Mouse (Mus musculus): ENCODE data around the gene Map2k2. TPM values are rescaled to one million over a fixed set of nuclear protein-coding genes. Genes with fewer than 3 reads are reported as not detected.
"Not testable (repeated sequence)": the region's sequence is repeated elsewhere in the genome, so short reads cannot be mapped to it uniquely, and the experiment has no call there.

Gene Map2k2
- polyA plus RNA-seq, 1 experiment from 2014 or later, result 213 TPM

DNA sequence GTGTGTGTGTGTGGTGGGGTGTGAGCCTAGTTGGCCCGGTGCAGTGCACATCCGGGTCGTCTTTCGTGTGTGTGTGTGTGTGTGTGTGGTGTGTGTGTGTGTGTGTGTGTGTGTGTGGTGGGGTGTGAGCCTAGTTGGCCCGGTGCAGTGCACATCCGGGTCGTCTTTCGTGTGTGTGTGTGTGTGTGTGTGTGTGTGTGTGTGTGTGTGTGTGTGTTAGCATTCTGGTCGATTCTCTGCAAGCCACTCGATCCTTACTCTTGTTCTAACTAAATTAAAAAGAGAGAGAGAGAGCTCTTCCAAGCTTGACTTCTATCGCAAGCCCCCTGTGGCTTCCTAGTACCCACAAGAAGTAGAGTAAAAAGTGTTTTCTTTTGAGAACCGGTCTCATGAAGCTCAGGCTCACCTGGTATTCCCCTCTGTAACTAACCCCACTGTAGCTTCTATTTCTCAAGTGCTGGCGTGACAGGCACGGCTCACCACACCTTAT is 63.7 kb downstream of the Map2k2 start:
- Histone ChIP-seq H3K9ac (0 out of 2 replicates have a peak overlapping the region, but pooled peaks have one; percentile 1), H3K36me3 (peaks cover 10% of the 10 kb centered on the region), H3K4me1 (peaks cover 38% of the 10 kb centered on the region), H3K27ac (peak overlapping the region; percentile 39; the same call in 1 of the 2 replicates), H3K4me2 (peak overlapping the region; percentile 92)
- not testable (repeated sequence) for H3K4me3 ChIP-seq; ATAC-seq (ENCODE audit: insufficient number of reproducible peaks, insufficient read depth, low FRiP score, low TSS enrichment, low read depth); H3K27me3 ChIP-seq; H3K9me3 ChIP-seq
- WGBS, result 26% methylated on average over 10 of the region's 14 CpGs

DNA sequence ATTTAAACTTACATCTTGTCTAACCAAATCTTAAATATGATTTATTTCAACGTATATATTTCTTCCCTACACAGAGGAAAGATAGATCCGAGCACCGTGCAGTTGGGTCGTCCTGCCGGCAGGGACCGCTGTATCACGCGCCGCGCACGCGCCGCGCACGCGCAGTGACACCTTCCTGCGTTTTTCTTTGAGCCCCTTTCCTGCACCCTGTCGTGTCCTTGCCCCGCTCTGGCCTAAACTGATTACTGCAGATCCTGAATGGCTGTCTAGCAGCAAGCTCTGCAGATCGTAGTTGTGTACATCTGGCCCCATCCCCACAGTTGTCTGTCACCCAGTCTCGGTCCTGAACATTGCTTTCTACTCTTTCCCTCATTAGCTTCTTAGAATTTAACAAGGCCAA is 67.4 kb downstream of the Map2k2 start:
- H3K27me3 ChIP-seq, result no peaks in the 10 kb centered on the region
- ATAC-seq (ENCODE audit: insufficient number of reproducible peaks, insufficient read depth, low FRiP score, low TSS enrichment, low read depth), result no peak
- H3K9me3 ChIP-seq, result no peaks in the 10 kb centered on the region
- peaks cover 45% of the 10 kb centered on the region for H3K4me1 ChIP-seq
- H3K27ac ChIP-seq, result peak overlapping the region; percentile 92
- H3K36me3 ChIP-seq, result peaks cover 9% of the 10 kb centered on the region
- peak overlapping the region; percentile 62 for H3K9ac ChIP-seq
- H3K4me2 ChIP-seq, result peak overlapping the region; percentile 96
- H3K4me3 ChIP-seq, result 0 out of 2 replicates have a peak overlapping the region, but pooled peaks have one; percentile 21
- WGBS, result 6% methylated on average over 21 of the region's 21 CpGs

DNA sequence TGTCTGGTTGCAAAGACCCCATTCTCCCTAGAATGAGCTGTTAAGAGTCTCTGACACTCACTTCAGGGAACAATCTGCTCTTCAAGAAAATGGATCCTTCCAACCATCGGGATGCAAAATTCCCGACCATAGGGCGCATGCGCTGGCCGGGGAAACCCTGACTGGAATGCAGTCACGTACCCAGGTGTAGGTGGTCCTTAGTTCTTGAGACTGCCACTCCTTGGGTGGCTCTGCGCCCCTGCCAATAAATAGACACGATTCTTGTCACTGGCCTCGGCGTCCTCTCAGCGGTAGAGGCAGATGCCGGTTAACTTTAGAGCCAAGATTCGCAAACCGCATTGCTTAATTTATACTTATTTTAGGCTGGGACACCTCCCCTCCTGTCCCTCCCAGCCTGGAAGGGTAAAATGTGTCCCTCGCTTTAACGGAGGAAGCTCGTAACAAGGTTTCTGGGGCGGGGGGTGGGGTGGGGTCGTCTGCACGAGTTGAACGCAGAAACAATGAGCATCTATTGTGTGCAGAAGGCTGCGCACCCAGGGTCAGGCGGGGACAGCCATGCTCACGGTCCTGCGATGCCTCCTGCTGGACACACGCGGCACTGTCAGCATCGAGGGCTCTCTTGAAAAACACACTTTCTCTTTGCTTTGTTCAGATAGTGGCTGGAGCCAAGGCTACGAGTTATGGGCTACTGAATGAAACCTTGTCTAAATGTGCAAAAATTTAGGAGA is 69.1 kb downstream of the Map2k2 start:
- WGBS, result under 1% methylated on average over 29 of the region's 29 CpGs
- Histone ChIP-seq H3K9me3 (no peaks in the 10 kb centered on the region), H3K4me1 (peaks cover 55% of the 10 kb centered on the region), H3K9ac (peak overlapping the region; percentile 72), H3K36me3 (peaks cover 26% of the 10 kb centered on the region), H3K4me2 (peak overlapping the region; percentile 96), H3K4me3 (peak overlapping the region; percentile 45), H3K27ac (peak overlapping the region; percentile 92), H3K27me3 (no peaks in the 10 kb centered on the region)
- ATAC-seq (ENCODE audit: insufficient number of reproducible peaks, insufficient read depth, low FRiP score, low TSS enrichment, low read depth), result peak; percentile 39; the same call in 1 of the 2 replicates

DNA sequence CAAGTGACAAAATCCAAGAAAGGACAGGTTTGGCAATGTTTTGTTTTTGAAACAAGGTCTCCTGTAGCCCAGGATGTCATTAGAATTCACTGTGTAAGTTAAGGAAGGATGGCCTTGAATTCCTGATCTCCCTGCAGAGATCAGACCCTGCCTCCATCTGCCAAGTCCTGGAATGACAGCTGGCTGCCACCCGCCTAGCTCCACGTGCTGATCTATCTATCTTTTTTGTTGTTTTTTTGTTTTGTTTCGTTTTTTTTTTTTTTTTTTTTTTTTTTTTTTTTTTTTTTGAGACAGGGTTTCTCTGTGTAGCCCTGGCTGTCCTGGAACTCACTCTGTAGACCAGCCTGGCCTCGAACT is 69.6 kb downstream of the Map2k2 start:
- ATAC-seq (ENCODE audit: insufficient number of reproducible peaks, insufficient read depth, low FRiP score, low TSS enrichment, low read depth); H3K27me3 ChIP-seq; H3K9me3 ChIP-seq; H3K9ac ChIP-seq: not testable (repeated sequence)
- Histone ChIP-seq H3K27ac (peak overlapping the region; percentile 92), H3K4me1 (peaks cover 60% of the 10 kb centered on the region), H3K4me2 (peak overlapping the region; percentile 96), H3K36me3 (peaks cover 31% of the 10 kb centered on the region), H3K4me3 (peak overlapping the region; percentile 45)
- WGBS, result 11% methylated on average over 4 of the region's 4 CpGs

DNA sequence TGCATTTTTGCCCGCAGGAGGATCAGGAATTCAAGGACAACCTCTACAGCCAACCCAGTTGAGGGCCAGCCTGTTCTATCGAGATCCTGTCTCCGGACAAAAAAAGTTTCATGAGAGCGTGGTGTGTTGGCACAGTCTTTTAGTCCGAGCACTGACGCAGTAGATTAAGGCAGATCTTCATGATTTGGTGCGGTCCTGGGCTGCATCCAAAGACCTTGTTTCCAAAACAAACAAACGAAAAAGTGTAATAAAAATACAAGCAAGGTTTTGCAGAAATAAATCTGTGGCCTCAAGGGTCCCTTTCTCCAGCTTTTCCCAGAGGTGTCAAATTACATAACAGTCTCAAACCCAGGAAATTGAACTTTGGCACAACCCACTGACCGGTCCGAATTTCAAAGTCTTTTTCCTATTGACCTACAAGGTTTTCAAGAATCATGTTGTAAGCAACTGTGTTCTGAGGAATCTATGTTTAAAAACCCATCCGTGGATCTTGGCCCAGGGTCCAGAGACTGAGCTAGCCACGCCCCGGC is 70.3 kb downstream of the Map2k2 start:
- Histone ChIP-seq H3K9me3 (no peaks in the 10 kb centered on the region), H3K4me1 (peaks cover 65% of the 10 kb centered on the region), H3K4me3 (peak overlapping the region; percentile 96), H3K27ac (peak overlapping the region; percentile 92), H3K9ac (peak overlapping the region; percentile 33; the same call in 1 of the 2 replicates), H3K36me3 (peaks cover 38% of the 10 kb centered on the region), H3K27me3 (no peaks in the 10 kb centered on the region), H3K4me2 (peak overlapping the region; percentile 96)
- 2% methylated on average over 13 of the region's 13 CpGs for WGBS
- ATAC-seq (ENCODE audit: insufficient number of reproducible peaks, insufficient read depth, low FRiP score, low TSS enrichment, low read depth), result no peak

DNA sequence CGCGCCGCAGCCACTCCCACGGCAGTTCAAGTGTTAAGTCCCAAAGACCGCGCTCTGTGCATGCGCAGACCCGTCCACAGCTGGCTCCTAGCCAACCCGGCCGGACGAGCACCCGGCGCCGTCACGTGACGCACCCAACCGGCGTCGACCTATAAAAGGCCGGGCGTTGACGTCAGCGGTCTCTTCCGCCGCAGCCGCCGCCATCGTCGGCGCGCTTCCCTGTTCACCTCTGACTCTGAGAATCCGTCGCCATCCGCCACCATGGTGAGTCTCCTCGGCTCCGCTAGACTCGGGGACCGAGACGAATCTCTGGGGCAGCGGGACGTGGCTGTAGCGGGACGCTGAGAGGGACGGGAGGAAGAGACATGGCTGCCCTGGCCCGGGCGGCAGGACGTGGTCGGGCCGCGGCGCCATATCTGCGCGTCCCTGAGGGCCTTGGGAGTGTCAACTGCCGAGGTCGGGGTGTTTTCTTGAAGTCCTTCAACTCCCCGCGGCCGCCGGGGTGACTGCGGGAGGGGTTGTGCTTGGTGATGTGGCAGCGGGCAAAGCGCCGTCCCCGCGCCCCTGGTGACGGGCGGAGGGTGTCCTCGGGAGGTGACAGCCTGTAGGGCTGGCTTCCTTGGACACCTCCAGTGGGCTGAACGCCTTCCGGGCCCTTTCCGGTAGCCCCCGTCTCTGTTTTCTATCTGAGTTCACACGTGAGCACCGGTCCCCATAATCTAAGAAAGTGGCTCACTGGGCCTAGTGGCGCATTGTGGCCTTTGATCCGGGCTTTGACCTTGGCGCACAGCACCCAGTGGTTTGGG is 71.0 kb downstream of the Map2k2 start, which contains the start of gene Eef2:
Gene Eef2 (plus strand): TSS at position 166 of the 806 bp plus-strand sequence.
- H3K27ac ChIP-seq, result peak within 1 kb of the TSS; percentile 92
- peaks cover 44% of the 10 kb centered on the region for H3K36me3 ChIP-seq
- H3K27me3 ChIP-seq, result no peaks in the 10 kb centered on the region
- H3K4me2 ChIP-seq, result peak within 1 kb of the TSS; percentile 96
- peak; percentile 80 for ATAC-seq (ENCODE audit: insufficient number of reproducible peaks, insufficient read depth, low FRiP score, low TSS enrichment, low read depth)
- under 1% methylated on average over 77 of the region's 77 CpGs for WGBS
- peaks cover 68% of the 10 kb centered on the region for H3K4me1 ChIP-seq
- H3K9me3 ChIP-seq, result no peaks in the 10 kb centered on the region
- H3K9ac ChIP-seq, result peak within 1 kb of the TSS; percentile 99
- H3K4me3 ChIP-seq, result peak within 1 kb of the TSS; percentile 96

DNA sequence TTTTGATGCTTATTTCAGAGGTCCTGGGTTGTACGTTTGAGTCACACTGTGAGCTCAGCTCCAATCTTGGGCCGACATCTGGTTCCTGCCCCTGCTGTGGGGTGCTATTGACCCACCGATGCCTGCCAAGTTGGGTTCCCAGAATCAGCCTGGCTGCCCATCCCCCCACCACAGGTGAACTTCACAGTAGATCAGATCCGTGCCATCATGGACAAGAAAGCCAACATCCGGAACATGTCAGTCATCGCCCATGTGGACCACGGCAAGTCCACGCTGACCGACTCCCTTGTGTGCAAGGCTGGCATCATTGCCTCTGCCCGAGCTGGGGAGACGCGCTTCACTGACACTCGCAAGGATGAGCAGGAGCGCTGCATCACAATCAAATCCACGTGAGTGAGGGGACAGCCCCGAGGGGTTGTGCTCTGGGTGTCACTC is 71.8 kb downstream of the Map2k2 start:
- peak overlapping the region; percentile 96 for H3K4me3 ChIP-seq
- WGBS, result 16% methylated on average over 16 of the region's 16 CpGs
- peaks cover 53% of the 10 kb centered on the region for H3K36me3 ChIP-seq
- peaks cover 68% of the 10 kb centered on the region for H3K4me1 ChIP-seq
- peak overlapping the region; percentile 99 for H3K9ac ChIP-seq
- ATAC-seq (ENCODE audit: insufficient number of reproducible peaks, insufficient read depth, low FRiP score, low TSS enrichment, low read depth), result no peak
- no peaks in the 10 kb centered on the region for H3K9me3 ChIP-seq
- peak overlapping the region; percentile 92 for H3K27ac ChIP-seq
- peak overlapping the region; percentile 96 for H3K4me2 ChIP-seq
- no peaks in the 10 kb centered on the region for H3K27me3 ChIP-seq

DNA sequence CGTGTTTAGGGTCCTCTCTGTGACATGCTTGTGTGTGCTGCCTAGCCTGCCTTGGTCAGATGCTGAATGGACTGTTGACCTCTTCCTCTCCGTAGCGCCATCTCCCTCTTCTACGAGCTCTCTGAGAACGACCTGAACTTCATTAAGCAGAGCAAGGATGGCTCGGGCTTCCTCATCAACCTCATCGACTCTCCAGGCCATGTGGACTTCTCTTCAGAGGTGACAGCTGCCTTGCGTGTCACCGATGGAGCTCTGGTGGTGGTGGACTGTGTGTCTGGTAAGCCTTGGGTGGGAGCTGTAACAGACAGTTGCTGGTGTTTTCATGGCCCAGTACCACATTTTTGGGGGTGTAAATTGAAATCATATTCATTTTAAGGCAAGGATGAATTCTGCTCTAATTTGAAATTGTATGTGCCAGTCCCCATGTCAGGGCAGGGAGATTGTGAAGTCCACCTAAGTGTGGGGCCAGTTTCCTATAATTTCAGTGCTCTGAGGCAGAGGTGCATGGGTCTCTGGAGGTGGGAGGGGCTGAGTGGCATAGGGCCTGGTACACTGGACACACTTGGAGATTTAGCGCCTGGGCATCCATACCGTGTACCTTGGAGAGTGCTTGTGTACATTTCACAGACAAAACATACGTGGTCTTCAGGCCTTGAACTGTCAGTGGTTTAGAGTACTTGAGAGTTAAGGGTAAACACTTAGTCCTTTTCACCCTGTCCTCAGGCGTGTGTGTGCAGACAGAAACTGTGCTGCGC is 72.4 kb downstream of the Map2k2 start:
- H3K27ac ChIP-seq, result peak overlapping the region; percentile 44
- peak overlapping the region; percentile 96 for H3K4me2 ChIP-seq
- 71% methylated on average over 14 of the region's 14 CpGs for WGBS
- no peak for ATAC-seq (ENCODE audit: insufficient number of reproducible peaks, insufficient read depth, low FRiP score, low TSS enrichment, low read depth)
- peak overlapping the region; percentile 99 for H3K9ac ChIP-seq
- H3K4me1 ChIP-seq, result peaks cover 64% of the 10 kb centered on the region
- H3K4me3 ChIP-seq, result peak overlapping the region; percentile 96
- no peaks in the 10 kb centered on the region for H3K9me3 ChIP-seq
- peaks cover 53% of the 10 kb centered on the region for H3K36me3 ChIP-seq
- no peaks in the 10 kb centered on the region for H3K27me3 ChIP-seq

DNA sequence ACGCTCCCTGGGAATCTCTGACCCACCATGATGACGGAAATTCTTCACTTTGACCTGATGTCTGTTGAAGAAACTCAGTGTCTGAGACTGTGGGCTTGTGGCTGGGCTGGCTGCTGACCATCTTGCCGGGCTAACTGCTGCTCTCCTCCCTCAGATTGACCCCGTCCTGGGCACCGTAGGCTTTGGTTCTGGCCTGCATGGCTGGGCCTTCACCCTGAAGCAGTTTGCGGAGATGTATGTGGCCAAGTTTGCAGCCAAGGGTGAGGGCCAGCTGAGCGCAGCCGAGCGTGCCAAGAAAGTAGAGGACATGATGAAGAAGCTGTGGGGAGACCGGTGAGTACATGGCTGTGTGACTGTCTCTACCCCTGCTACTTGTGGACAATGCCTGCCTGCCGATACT is 73.2 kb downstream of the Map2k2 start:
- Histone ChIP-seq H3K27ac (no peak overlapping the region), H3K36me3 (peaks cover 58% of the 10 kb centered on the region), H3K27me3 (no peaks in the 10 kb centered on the region), H3K4me2 (no peak overlapping the region), H3K4me3 (0 out of 2 replicates have a peak overlapping the region, but pooled peaks have one; percentile 96), H3K9me3 (no peaks in the 10 kb centered on the region), H3K9ac (peak overlapping the region; percentile 99), H3K4me1 (peaks cover 62% of the 10 kb centered on the region)
- no peak for ATAC-seq (ENCODE audit: insufficient number of reproducible peaks, insufficient read depth, low FRiP score, low TSS enrichment, low read depth)
- 91% methylated on average over 11 of the region's 11 CpGs for WGBS

DNA sequence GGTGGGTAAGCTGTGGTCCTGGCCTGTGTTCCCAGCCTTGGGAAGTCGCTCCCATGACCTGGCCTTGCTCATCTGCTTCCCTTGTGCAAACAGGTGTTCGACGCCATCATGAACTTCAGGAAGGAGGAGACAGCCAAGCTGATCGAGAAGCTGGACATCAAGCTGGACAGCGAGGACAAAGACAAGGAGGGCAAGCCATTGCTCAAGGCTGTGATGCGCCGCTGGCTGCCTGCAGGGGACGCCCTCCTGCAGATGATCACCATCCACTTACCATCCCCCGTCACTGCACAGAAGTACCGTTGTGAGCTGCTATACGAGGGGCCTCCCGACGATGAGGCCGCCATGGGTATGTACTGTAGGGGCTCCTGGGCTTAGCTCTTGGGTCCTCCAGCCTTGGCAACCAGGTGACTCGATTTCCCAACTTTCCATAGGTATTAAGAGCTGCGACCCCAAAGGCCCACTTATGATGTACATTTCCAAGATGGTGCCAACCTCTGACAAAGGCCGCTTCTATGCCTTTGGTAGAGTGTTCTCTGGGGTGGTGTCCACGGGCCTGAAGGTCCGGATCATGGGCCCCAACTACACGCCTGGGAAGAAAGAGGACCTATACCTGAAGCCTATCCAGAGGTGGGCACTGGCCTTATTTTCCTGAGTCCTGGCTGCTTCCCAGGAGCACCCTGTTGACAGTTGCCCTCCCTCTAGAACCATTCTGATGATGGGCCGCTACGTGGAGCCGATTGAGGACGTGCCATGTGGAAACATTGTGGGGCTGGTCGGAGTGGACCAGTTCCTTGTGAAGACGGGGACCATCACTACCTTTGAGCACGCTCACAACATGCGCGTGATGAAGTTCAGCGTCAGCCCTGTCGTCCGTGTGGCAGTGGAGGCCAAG is 74.0 kb downstream of the Map2k2 start:
- ATAC-seq (ENCODE audit: insufficient number of reproducible peaks, insufficient read depth, low FRiP score, low TSS enrichment, low read depth), result no peak
- Histone ChIP-seq H3K4me3 (no peak overlapping the region), H3K9ac (peak overlapping the region; percentile 99), H3K27ac (no peak overlapping the region), H3K4me2 (no peak overlapping the region), H3K36me3 (peaks cover 65% of the 10 kb centered on the region), H3K9me3 (no peaks in the 10 kb centered on the region), H3K4me1 (peaks cover 62% of the 10 kb centered on the region), H3K27me3 (no peaks in the 10 kb centered on the region)
- 89% methylated on average over 32 of the region's 32 CpGs for WGBS

All from embryonic facial prominence, embryonic 13.5 days (tissue).